Mouse (Mus musculus): ENCODE data around the gene Shisal2a. TPM values are rescaled to one million over a fixed set of nuclear protein-coding genes. Genes with fewer than 3 reads are reported as not detected.

Shisal2a gene
- polyA plus RNA-seq, 1 experiment = 1.4 TPM

- no peak overlapping the region for H3K27ac ChIP-seq (ENCODE audit: insufficient read depth, low read length)
- no peaks in the 10 kb centered on the region for H3K9me3 ChIP-seq (replicated peaks; ENCODE audit: control insufficient read depth, insufficient read depth, low read length, poor library complexity, severe bottlenecking)
Observed at GRCm38 (mm10) chr4:108424587-108424986, 41.4 kb upstream of the Shisal2a start.

GRCm38 (mm10) chr4:108407621-108408020 lies 24.5 kb upstream of the Shisal2a start:
- Histone ChIP-seq H3K27me3 (ENCODE audit: control insufficient read depth, insufficient read depth, low read length, poor library complexity, severe bottlenecking) (no peaks in the 10 kb centered on the region), H3K9me3 (replicated peaks; ENCODE audit: control insufficient read depth, insufficient read depth, low read length, poor library complexity, severe bottlenecking) (no peaks in the 10 kb centered on the region), H3K4me3 (ENCODE audit: low read depth, low read length) (no peak overlapping the region), H3K9ac (ENCODE audit: low read depth, poor library complexity, severe bottlenecking) (peak overlapping the region; percentile 39; the same call in 1 of the 2 replicates), H3K27ac (ENCODE audit: insufficient read depth, low read length) (no peak overlapping the region), H3K4me1 (ENCODE audit: control insufficient read depth, insufficient read depth, low read length) (peaks cover 6% of the 10 kb centered on the region), H3K36me3 (ENCODE audit: control insufficient read depth, insufficient read depth, low read length, poor library complexity, severe bottlenecking) (no peaks in the 10 kb centered on the region)
- TF ChIP-seq EP300 (IDR thresholded peaks at IDR 0.05; ENCODE audit: insufficient read depth, low read depth, low read length) (no peak), CTCF (IDR thresholded peaks at IDR 0.05; ENCODE audit: low read depth, low read length) (no peak), POLR2A (IDR thresholded peaks at IDR 0.05; ENCODE audit: insufficient read depth, low read length) (no peak)

More at GRCm38 (mm10) chr4:108424587-108424986, 41.4 kb upstream of the Shisal2a start:
- Histone ChIP-seq H3K4me1 (ENCODE audit: control insufficient read depth, insufficient read depth, low read length) (no peaks in the 10 kb centered on the region), H3K27me3 (ENCODE audit: control insufficient read depth, insufficient read depth, low read length, poor library complexity, severe bottlenecking) (no peaks in the 10 kb centered on the region), H3K9ac (ENCODE audit: low read depth, poor library complexity, severe bottlenecking) (no peak overlapping the region), H3K36me3 (ENCODE audit: control insufficient read depth, insufficient read depth, low read length, poor library complexity, severe bottlenecking) (no peaks in the 10 kb centered on the region), H3K4me3 (ENCODE audit: low read depth, low read length) (no peak overlapping the region)
- TF ChIP-seq CTCF (IDR thresholded peaks at IDR 0.05; ENCODE audit: low read depth, low read length) = no peak
- TF ChIP-seq POLR2A (IDR thresholded peaks at IDR 0.05; ENCODE audit: insufficient read depth, low read length) = no peak
- TF ChIP-seq EP300 (IDR thresholded peaks at IDR 0.05; ENCODE audit: insufficient read depth, low read depth, low read length) = no peak

- no peaks in the 10 kb centered on the region for H3K27me3 ChIP-seq (ENCODE audit: control insufficient read depth, insufficient read depth, low read length, poor library complexity, severe bottlenecking)
- peak within 1 kb of the TSS; percentile 57 for H3K4me3 ChIP-seq (ENCODE audit: low read depth, low read length)
- H3K9ac ChIP-seq (ENCODE audit: low read depth, poor library complexity, severe bottlenecking) = peak within 1 kb of the TSS; percentile 39
- peaks cover 6% of the 10 kb centered on the region for H3K4me1 ChIP-seq (ENCODE audit: control insufficient read depth, insufficient read depth, low read length)
- TF ChIP-seq EP300 (IDR thresholded peaks at IDR 0.05; ENCODE audit: insufficient read depth, low read depth, low read length) (no peak), CTCF (IDR thresholded peaks at IDR 0.05; ENCODE audit: low read depth, low read length) (no peak), POLR2A (IDR thresholded peaks at IDR 0.05; ENCODE audit: insufficient read depth, low read length) (no peak)
- H3K27ac ChIP-seq (ENCODE audit: insufficient read depth, low read length) = peak within 1 kb of the TSS; percentile 78
- no peaks in the 10 kb centered on the region for H3K36me3 ChIP-seq (ENCODE audit: control insufficient read depth, insufficient read depth, low read length, poor library complexity, severe bottlenecking)
- no peaks in the 10 kb centered on the region for H3K9me3 ChIP-seq (replicated peaks; ENCODE audit: control insufficient read depth, insufficient read depth, low read length, poor library complexity, severe bottlenecking)
Observed at GRCm38 (mm10) chr4:108406861-108407401, 23.8 kb upstream of the Shisal2a start, which contains the start of gene Gpx7. TSS of gene Gpx7 (minus strand) at chr4:108406961.

- no peaks in the 10 kb centered on the region for H3K9me3 ChIP-seq (replicated peaks; ENCODE audit: control insufficient read depth, insufficient read depth, low read length, poor library complexity, severe bottlenecking)
- no peak for TF ChIP-seq EP300 (IDR thresholded peaks at IDR 0.05; ENCODE audit: insufficient read depth, low read depth, low read length)
- TF ChIP-seq CTCF (IDR thresholded peaks at IDR 0.05; ENCODE audit: low read depth, low read length) = no peak
- no peak for TF ChIP-seq POLR2A (IDR thresholded peaks at IDR 0.05; ENCODE audit: insufficient read depth, low read length)
- peaks cover 6% of the 10 kb centered on the region for H3K4me1 ChIP-seq (ENCODE audit: control insufficient read depth, insufficient read depth, low read length)
- H3K27me3 ChIP-seq (ENCODE audit: control insufficient read depth, insufficient read depth, low read length, poor library complexity, severe bottlenecking) = no peaks in the 10 kb centered on the region
- H3K27ac ChIP-seq (ENCODE audit: insufficient read depth, low read length) = peak overlapping the region; percentile 29
- H3K36me3 ChIP-seq (ENCODE audit: control insufficient read depth, insufficient read depth, low read length, poor library complexity, severe bottlenecking) = no peaks in the 10 kb centered on the region
- H3K9ac ChIP-seq (ENCODE audit: low read depth, poor library complexity, severe bottlenecking) = peak overlapping the region; percentile 39
- H3K4me3 ChIP-seq (ENCODE audit: low read depth, low read length) = peak overlapping the region; percentile 57
Observed at GRCm38 (mm10) chr4:108406138-108406860, 23.1 kb upstream of the Shisal2a start.

GRCm38 (mm10) chr4:108405766-108406137 lies 22.6 kb upstream of the Shisal2a start:
- no peak for TF ChIP-seq CTCF (IDR thresholded peaks at IDR 0.05; ENCODE audit: low read depth, low read length)
- no peak for TF ChIP-seq EP300 (IDR thresholded peaks at IDR 0.05; ENCODE audit: insufficient read depth, low read depth, low read length)
- no peak for TF ChIP-seq POLR2A (IDR thresholded peaks at IDR 0.05; ENCODE audit: insufficient read depth, low read length)
- H3K4me3 ChIP-seq (ENCODE audit: low read depth, low read length) = peak overlapping the region; percentile 57
- peak overlapping the region; percentile 78 for H3K27ac ChIP-seq (ENCODE audit: insufficient read depth, low read length)
- no peaks in the 10 kb centered on the region for H3K9me3 ChIP-seq (replicated peaks; ENCODE audit: control insufficient read depth, insufficient read depth, low read length, poor library complexity, severe bottlenecking)
- H3K9ac ChIP-seq (ENCODE audit: low read depth, poor library complexity, severe bottlenecking) = peak overlapping the region; percentile 39
- H3K36me3 ChIP-seq (ENCODE audit: control insufficient read depth, insufficient read depth, low read length, poor library complexity, severe bottlenecking) = no peaks in the 10 kb centered on the region
- H3K27me3 ChIP-seq (ENCODE audit: control insufficient read depth, insufficient read depth, low read length, poor library complexity, severe bottlenecking) = no peaks in the 10 kb centered on the region
- peaks cover 6% of the 10 kb centered on the region for H3K4me1 ChIP-seq (ENCODE audit: control insufficient read depth, insufficient read depth, low read length)

Measured in ES-Bruce4 (cell line).